Mouse (Mus musculus): Measurements from ENCODE around the gene Tmem50b.

- TF ChIP-seq CTCF (IDR thresholded peaks at IDR 0.05; ENCODE audit: low read depth) (no peak), EP300 (optimal IDR thresholded peaks at IDR 0.05) (no peak)
Observed at GRCm38 (mm10) chr16:91547974-91548373, 49.6 kb downstream of the Tmem50b start.

Data from stomach, postnatal 0 days (tissue).